22 mouse cellular contexts compared by ENCODE assay signal in genomic region chr10:13444257-13444656, GRCm38 (mm10). TPM values are rescaled to one million over a fixed set of nuclear protein-coding genes. Genes with fewer than 3 reads are reported as not detected.
DNase-seq lines count a peak whose midpoint lies in the region; ATAC-seq and TF ChIP-seq lines count a peak whose summit lies in the region.
"Had no signal": no experiment of that assay in that cellular context is flagged by ENCODE, and none has a peak within 500 bp of the region (broad histone marks: within the 10 kb centered on the region; RNA-seq: fewer than 3 reads in every experiment).

No protein-coding gene starts in this region.

- H3K27ac ChIP-seq in liver, postnatal 0 days (ENCODE audit: low read depth): no peak overlapping the region
- H3K27ac ChIP-seq: embryonic facial prominence, embryonic 12.5 days; forebrain, embryonic 15.5 days; heart, embryonic 10.5 days; hindbrain, embryonic 13.5 days had no signal

- 26% methylated on average over 5 of the region's 5 CpGs for WGBS in liver, postnatal 0 days (ENCODE audit: insufficient replicate concordance)

- H3K27me3 ChIP-seq in liver, postnatal 0 days (ENCODE audit: insufficient read depth, low read length): no peaks in the 10 kb centered on the region
- H3K27me3 ChIP-seq: embryonic facial prominence, embryonic 12.5 days; forebrain, embryonic 15.5 days; hindbrain, embryonic 13.5 days had no signal

- no peak for TF ChIP-seq CTCF in liver, postnatal 0 days (IDR thresholded peaks at IDR 0.05; ENCODE audit: low read depth)

- peak; percentile 38 to 52 for DNase-seq in kidney, adult 8-10 months
- no peak for DNase-seq in kidney, postnatal 4 days
- DNase-seq in liver, postnatal 0 days: no peak
- no peak for DNase-seq in liver
- no peak for DNase-seq in thymus, postnatal 0 days (ENCODE audit: low spot score)
- DNase-seq in urinary bladder, postnatal 14 days (ENCODE audit: low spot score): no peak
- DNase-seq: adrenal gland, adult 8-10 months; adrenal gland, postnatal 36 days; B cell, adult 2 months; cerebellum, adult 2 months; cerebellum, postnatal 14 days; gastrocnemius, postnatal 10 days; heart, postnatal 10 days; heart, postnatal 4 days had no signal

- no peak overlapping the region for H3K9ac ChIP-seq in liver, postnatal 0 days (replicated peaks)
- H3K9ac ChIP-seq: embryonic facial prominence, embryonic 12.5 days; forebrain, embryonic 15.5 days; hindbrain, embryonic 13.5 days had no signal

- no peak for ATAC-seq in liver, postnatal 0 days
- peak; percentile 63 for ATAC-seq in granulocyte monocyte progenitor cell, adult 5-6 weeks (replicated peaks; ENCODE audit: poor library complexity, severe bottlenecking)
- peak; percentile 46 for ATAC-seq in megakaryocyte, adult 5-6 weeks (ENCODE audit: poor library complexity, severe bottlenecking)
- ATAC-seq: CD4-positive, CD25-positive, alpha-beta regulatory T cell, adult 4 months; forebrain, embryonic 15.5 days had no signal

- TF ChIP-seq EP300 in liver, postnatal 0 days (IDR thresholded peaks at IDR 0.05; ENCODE audit: low read depth): no peak

- peaks cover 9% of the 10 kb centered on the region for H3K4me1 ChIP-seq in liver, postnatal 0 days (ENCODE audit: insufficient read depth)
- H3K4me1 ChIP-seq: embryonic facial prominence, embryonic 12.5 days; hindbrain, embryonic 13.5 days had no signal

- H3K36me3 ChIP-seq in liver, postnatal 0 days (replicated peaks; ENCODE audit: insufficient read depth, low read length): no peaks in the 10 kb centered on the region
- H3K36me3 ChIP-seq: embryonic facial prominence, embryonic 12.5 days; forebrain, embryonic 15.5 days; G1E; heart, embryonic 10.5 days; hindbrain, embryonic 13.5 days had no signal

- H3K9me3 ChIP-seq in liver, postnatal 0 days (ENCODE audit: low read length): no peaks in the 10 kb centered on the region
- H3K9me3 ChIP-seq: embryonic facial prominence, embryonic 12.5 days; forebrain, embryonic 15.5 days; G1E; heart, embryonic 10.5 days; hindbrain, embryonic 13.5 days had no signal

- 0 out of 2 replicates have a peak overlapping the region, but pooled peaks have one; percentile 18 for H3K4me2 ChIP-seq in liver, postnatal 0 days (ENCODE audit: low read depth, low read length)
- H3K4me2 ChIP-seq: embryonic facial prominence, embryonic 12.5 days; forebrain, embryonic 15.5 days; hindbrain, embryonic 13.5 days had no signal

- H3K4me3 ChIP-seq in liver, postnatal 0 days (ENCODE audit: low read depth, low read length): no peak overlapping the region
- H3K4me3 ChIP-seq: embryonic facial prominence, embryonic 12.5 days; forebrain, embryonic 15.5 days; heart, embryonic 10.5 days; hindbrain, embryonic 13.5 days had no signal

RNA-seq across cellular contexts. Expression of gene Phactr2, which starts 30.0 kb away (rescaled TPM):
- polyA plus RNA-seq in liver, postnatal 0 days (2015; fragmentation: Nextera tagmentation; extraction: Ambion mirVana): 4.9 and 5.4 TPM in 2 replicates
- total RNA-seq in granulocyte monocyte progenitor cell, adult 5-6 weeks (2014; fragmentation: Nextera tagmentation): 27.3 and 33.7 TPM in 2 replicates
- total RNA-seq in granulocyte monocyte progenitor cell, adult 5-6 weeks (2017): 15.8 and 16.8 TPM in 2 replicates
- total RNA-seq in megakaryocyte, adult 5-6 weeks (2015): 31.2 and 40.1 TPM in 2 replicates
- total RNA-seq in megakaryocyte, adult 5-6 weeks (2017): 30.1 and 40.2 TPM in 2 replicates
- 6.8 and 7.0 TPM in 2 replicates for polyA plus RNA-seq in thymus, postnatal 0 days (2015; fragmentation: Nextera tagmentation; extraction: Ambion mirVana)
- polyA plus RNA-seq: G1E had no signal

RNA-seq across cellular contexts. Expression of gene Fuca2, which starts 55.1 kb away (rescaled TPM):
- 35.8 and 39.8 TPM in 2 replicates for polyA plus RNA-seq in liver, postnatal 0 days (2015; fragmentation: Nextera tagmentation; extraction: Ambion mirVana)
- total RNA-seq in granulocyte monocyte progenitor cell, adult 5-6 weeks (2014; fragmentation: Nextera tagmentation): 77.6 and 108 TPM in 2 replicates
- 101 and 111 TPM in 2 replicates for total RNA-seq in granulocyte monocyte progenitor cell, adult 5-6 weeks (2017)
- 181 and 184 TPM in 2 replicates for total RNA-seq in megakaryocyte, adult 5-6 weeks (2015)
- 95.8 and 116 TPM in 2 replicates for total RNA-seq in megakaryocyte, adult 5-6 weeks (2017)
- polyA plus RNA-seq in thymus, postnatal 0 days (2015; fragmentation: Nextera tagmentation; extraction: Ambion mirVana): 50.9 and 53.1 TPM in 2 replicates
- polyA plus RNA-seq: G1E had no signal

Comparison
In these comparisons a context has a peak if more than half of its experiments do, and no peak if none do; other contexts are left out.
1. DNase-seq: peak in kidney, adult 8-10 months (2 of 2); none in kidney, postnatal 4 days (0 of 2), liver, postnatal 0 days (single experiment), liver (single experiment), thymus, postnatal 0 days (single experiment) and urinary bladder, postnatal 14 days (single experiment).